Comparison of ENCODE assay signal across 15 mouse cellular contexts in genomic region chr10:3562165-3562564, GRCm38 (mm10). TPM values are rescaled to one million over a fixed set of nuclear protein-coding genes. Genes with fewer than 3 reads are reported as not detected.
DNase-seq lines count a peak whose midpoint lies in the region; ATAC-seq lines count a peak whose summit lies in the region.
"Had no signal": no experiment of that assay in that cellular context is flagged by ENCODE, and none has a peak within 500 bp of the region (broad histone marks: within the 10 kb centered on the region; RNA-seq: fewer than 3 reads in every experiment).

No protein-coding gene starts in this region.

- no peaks in the 10 kb centered on the region for H3K27me3 ChIP-seq in kidney, embryonic 14.5 days (ENCODE audit: control insufficient read depth, insufficient read depth, low read length)
- H3K27me3 ChIP-seq: liver, embryonic 13.5 days had no signal

- no peaks in the 10 kb centered on the region; the same call in 1 of the 2 replicates for H3K4me1 ChIP-seq in kidney, embryonic 14.5 days (ENCODE audit: control insufficient read depth, insufficient read depth, low read length)
- H3K4me1 ChIP-seq: liver, embryonic 13.5 days had no signal

- intact Hi-C loops in gastrocnemius, postnatal 36 days (cut with DNase I), result no loop called here

- no peak overlapping the region for H3K4me3 ChIP-seq in kidney, embryonic 14.5 days (ENCODE audit: low read length)
- H3K4me3 ChIP-seq: liver, embryonic 13.5 days had no signal

- no peaks in the 10 kb centered on the region for H3K36me3 ChIP-seq in kidney, embryonic 14.5 days (ENCODE audit: control insufficient read depth, insufficient read depth, low read length)
- H3K36me3 ChIP-seq: liver, embryonic 13.5 days had no signal

- ATAC-seq in CD4-positive, CD25-positive, alpha-beta regulatory T cell, adult 4 months, result no peak
- no peak for ATAC-seq in kidney, embryonic 14.5 days (ENCODE audit: low FRiP score, low TSS enrichment)
- ATAC-seq in common myeloid progenitor, adult 5-6 weeks (replicated peaks; ENCODE audit: low read depth, poor library complexity, severe bottlenecking), result peak; percentile 32; the same call in 1 of the 2 replicates
- ATAC-seq: midbrain, embryonic 16.5 days had no signal

- no peak overlapping the region for H3K27ac ChIP-seq in kidney, embryonic 14.5 days (ENCODE audit: low read depth, low read length)
- H3K27ac ChIP-seq: liver, embryonic 13.5 days had no signal

- peak; percentile 4 for DNase-seq in CD4-positive, CD25-positive, alpha-beta regulatory T cell, adult 2 months (ENCODE audit: low read depth, low spot score)
- peak; percentile 24 for DNase-seq in kidney, adult 9 months
- peak; percentile 8 to 28 for DNase-seq in B cell, adult 2 months
- DNase-seq in gastrocnemius, postnatal 36 days, result no peak
- DNase-seq in spleen, postnatal 14 days (ENCODE audit: low spot score in 2 of 2), result no peak
- DNase-seq: heart, postnatal 10 days; kidney, adult 8-10 months; layer of hippocampus, postnatal 36 days; liver, embryonic 13.5 days; spleen, adult 18-20 months; thymus, postnatal 14 days had no signal

- no peak overlapping the region for H3K4me2 ChIP-seq in kidney, embryonic 14.5 days (replicated peaks; ENCODE audit: low read depth, low read length)
- H3K4me2 ChIP-seq: liver, embryonic 13.5 days had no signal

- no peaks in the 10 kb centered on the region for H3K9me3 ChIP-seq in kidney, embryonic 14.5 days (ENCODE audit: control insufficient read depth, low read length)
- H3K9me3 ChIP-seq: liver, embryonic 13.5 days had no signal

- no peak overlapping the region for H3K9ac ChIP-seq in kidney, embryonic 14.5 days (ENCODE audit: low read depth, low read length)
- H3K9ac ChIP-seq: liver, embryonic 13.5 days had no signal

RNA-seq across cellular contexts. Expression of gene Iyd, which starts 22.1 kb away (rescaled TPM):
- polyA plus RNA-seq in CD4-positive, CD25-positive, alpha-beta regulatory T cell, adult 4 months (2017; shearing (Covaris generic)), result not detected
- 1.8 and 3.5 TPM in 2 replicates for polyA plus RNA-seq in kidney, embryonic 14.5 days (2014; fragmentation: Nextera tagmentation; extraction: Ambion mirVana)
- not detected in 2 replicates for total RNA-seq in common myeloid progenitor, adult 5-6 weeks (2017)
- not detected for total RNA-seq in gastrocnemius, postnatal 36 days (2021)

Comparison
In these comparisons a context has a peak if more than half of its experiments do, and no peak if none do; other contexts are left out.
1. DNase-seq: peak in CD4-positive, CD25-positive, alpha-beta regulatory T cell, adult 2 months (single experiment), kidney, adult 9 months (single experiment) and B cell, adult 2 months (2 of 2); none in gastrocnemius, postnatal 36 days (0 of 2) and spleen, postnatal 14 days (0 of 2).